ENCODE assay signal across 15 mouse cellular contexts in genomic region chr4:137769635-137770034, GRCm38 (mm10). TPM values are rescaled to one million over a fixed set of nuclear protein-coding genes. Genes with fewer than 3 reads are reported as not detected.
DNase-seq lines count a peak whose midpoint lies in the region; ATAC-seq and TF ChIP-seq lines count a peak whose summit lies in the region.
"Had no signal": no experiment of that assay in that cellular context is flagged by ENCODE, and none has a peak within 500 bp of the region (broad histone marks: within the 10 kb centered on the region; RNA-seq: fewer than 3 reads in every experiment).

No protein-coding gene starts in this region.

- 0 out of 2 replicates have a peak overlapping the region, but pooled peaks have one; percentile 11 for H3K9ac ChIP-seq in midbrain, embryonic 12.5 days (replicated peaks)
- no peak overlapping the region for H3K9ac ChIP-seq in midbrain, embryonic 11.5 days (ENCODE audit: low read length)
- no peak overlapping the region for H3K9ac ChIP-seq in heart, embryonic 16.5 days (ENCODE audit: low read length)
- H3K9ac ChIP-seq: neural tube, embryonic 13.5 days had no signal

- no peak overlapping the region for H3K4me3 ChIP-seq in cerebellum, adult 2 months (replicated peaks; ENCODE audit: insufficient read depth, low read depth, low read length)
- no peak overlapping the region for H3K4me3 ChIP-seq in midbrain, embryonic 12.5 days
- no peak overlapping the region for H3K4me3 ChIP-seq in midbrain, embryonic 11.5 days (ENCODE audit: low read depth, low read length)
- H3K4me3 ChIP-seq in heart, embryonic 16.5 days (ENCODE audit: low read length) = no peak overlapping the region
- H3K4me3 ChIP-seq: erythroblast, embryonic 14.5 days; neural tube, embryonic 13.5 days had no signal

- DNase-seq in cerebellum, adult 2 months = peak; percentile 35 to 42
- DNase-seq in cerebellum, adult 11-12 months = no peak
- no peak for DNase-seq in midbrain, embryonic 11.5 days (ENCODE audit: low spot score, missing footprints)
- DNase-seq in lung, postnatal 25 days (ENCODE audit: low spot score) = peak; percentile 57
- DNase-seq in frontal cortex, adult 2 months (ENCODE audit: extremely low spot score in 1 of 2, low spot score in 1 of 2) = no peak
- DNase-seq in right cerebral cortex, postnatal 14 days = no peak
- DNase-seq: cerebellum, adult 9-10 months; embryo, embryonic 11 days; midbrain, embryonic 14.5 days; thymus, adult 2 months had no signal

- no peaks in the 10 kb centered on the region for H3K27me3 ChIP-seq in cerebellum, adult 2 months (ENCODE audit: control insufficient read depth, insufficient read depth, low read length)
- no peaks in the 10 kb centered on the region for H3K27me3 ChIP-seq in midbrain, embryonic 12.5 days
- no peaks in the 10 kb centered on the region for H3K27me3 ChIP-seq in midbrain, embryonic 11.5 days (ENCODE audit: control insufficient read depth, insufficient read depth, low read length)
- peaks cover 3% of the 10 kb centered on the region for H3K27me3 ChIP-seq in heart, embryonic 16.5 days (ENCODE audit: control insufficient read depth, insufficient read depth, low read length)
- H3K27me3 ChIP-seq: neural tube, embryonic 13.5 days had no signal

- H3K9me3 ChIP-seq in midbrain, embryonic 12.5 days = no peaks in the 10 kb centered on the region
- H3K9me3 ChIP-seq in midbrain, embryonic 11.5 days (ENCODE audit: control insufficient read depth, low read length) = no peaks in the 10 kb centered on the region
- no peaks in the 10 kb centered on the region for H3K9me3 ChIP-seq in heart, embryonic 16.5 days (replicated peaks; ENCODE audit: control insufficient read depth, low read length)
- H3K9me3 ChIP-seq: neural tube, embryonic 13.5 days had no signal

- H3K36me3 ChIP-seq in midbrain, embryonic 12.5 days = no peaks in the 10 kb centered on the region
- no peaks in the 10 kb centered on the region for H3K36me3 ChIP-seq in midbrain, embryonic 11.5 days (ENCODE audit: control insufficient read depth, insufficient read depth, low read length)
- H3K36me3 ChIP-seq in heart, embryonic 16.5 days (ENCODE audit: control insufficient read depth, insufficient read depth) = no peaks in the 10 kb centered on the region
- H3K36me3 ChIP-seq: neural tube, embryonic 13.5 days had no signal

- peaks cover 19% of the 10 kb centered on the region for H3K4me1 ChIP-seq in cerebellum, adult 2 months (ENCODE audit: control insufficient read depth, insufficient read depth, low read length)
- H3K4me1 ChIP-seq in midbrain, embryonic 12.5 days = peaks cover 35% of the 10 kb centered on the region
- H3K4me1 ChIP-seq in midbrain, embryonic 11.5 days (ENCODE audit: control insufficient read depth, insufficient read depth, low read length) = peaks cover 22% of the 10 kb centered on the region
- H3K4me1 ChIP-seq in heart, embryonic 16.5 days (ENCODE audit: control insufficient read depth, insufficient read depth, low read length) = peaks cover 5% of the 10 kb centered on the region; the same call in 1 of the 2 replicates

- ATAC-seq in midbrain, embryonic 12.5 days (ENCODE audit: low FRiP score, low read depth) = no peak
- ATAC-seq in midbrain, embryonic 11.5 days (ENCODE audit: low FRiP score) = no peak
- peak; percentile 8; the same call in 1 of the 2 replicates for ATAC-seq in heart, embryonic 16.5 days (replicated peaks; ENCODE audit: extremely low read depth, insufficient read depth, low FRiP score)
- ATAC-seq: hindbrain, embryonic 16.5 days had no signal

- TF ChIP-seq POLR2A in cerebellum, adult 2 months (IDR thresholded peaks at IDR 0.05; ENCODE audit: borderline replicate concordance, insufficient read depth, low read length) = no peak

- WGBS in cerebellum, adult 2 months = 12% methylated on average over 7 of the region's 7 CpGs
- 60% methylated on average over 7 of the region's 7 CpGs for WGBS in midbrain, embryonic 12.5 days
- WGBS in midbrain, embryonic 11.5 days = 63% methylated on average over 7 of the region's 7 CpGs
- 10% methylated on average over 7 of the region's 7 CpGs for WGBS in heart, embryonic 16.5 days

- H3K4me2 ChIP-seq in midbrain, embryonic 12.5 days (replicated peaks) = no peak overlapping the region
- H3K4me2 ChIP-seq in midbrain, embryonic 11.5 days = no peak overlapping the region
- H3K4me2 ChIP-seq in heart, embryonic 16.5 days (ENCODE audit: low read depth, low read length) = no peak overlapping the region
- H3K4me2 ChIP-seq: neural tube, embryonic 13.5 days had no signal

- H3K27ac ChIP-seq in cerebellum, adult 2 months (ENCODE audit: insufficient read depth, low read length) = no peak overlapping the region
- no peak overlapping the region for H3K27ac ChIP-seq in midbrain, embryonic 12.5 days (replicated peaks)
- no peak overlapping the region for H3K27ac ChIP-seq in midbrain, embryonic 11.5 days (ENCODE audit: low read depth, low read length)
- no peak overlapping the region for H3K27ac ChIP-seq in heart, embryonic 16.5 days (ENCODE audit: low read length)
- H3K27ac ChIP-seq: neural tube, embryonic 13.5 days had no signal

- TF ChIP-seq CTCF in cerebellum, adult 2 months (IDR thresholded peaks at IDR 0.05; ENCODE audit: borderline replicate concordance, insufficient read depth, low read depth, low read length) = no peak

RNA-seq across cellular contexts. Expression of gene Alpl, which starts 26.5 kb away (rescaled TPM):
- polyA plus RNA-seq in cerebellum, adult 2 months (2012; rRNA removed) = 9.9 and 10.6 TPM in 2 replicates
- polyA plus RNA-seq in midbrain, embryonic 12.5 days (2016; fragmentation: Nextera tagmentation; extraction: Ambion mirVana) = 14.7 and 17.1 TPM in 2 replicates
- polyA plus RNA-seq in midbrain, embryonic 11.5 days (2014; fragmentation: Nextera tagmentation; extraction: Ambion mirVana) = 23.7 and 24.5 TPM in 2 replicates
- 3.6 TPM in 2 replicates for polyA plus RNA-seq in heart, embryonic 16.5 days (2015; fragmentation: Nextera tagmentation; extraction: Ambion mirVana)
- polyA plus RNA-seq in frontal cortex, adult 2 months (2012; rRNA removed) = 12.3 and 13.5 TPM in 2 replicates

Comparison
In these comparisons a context has a peak if more than half of its experiments do, and no peak if none do; other contexts are left out.
1. DNase-seq: peak in cerebellum, adult 2 months (2 of 2) and lung, postnatal 25 days (single experiment); none in cerebellum, adult 11-12 months (single experiment), midbrain, embryonic 11.5 days (single experiment), frontal cortex, adult 2 months (0 of 2) and right cerebral cortex, postnatal 14 days (single experiment).